Mouse (Mus musculus) right cerebral cortex, postnatal 10 days (tissue): ENCODE measurements around the gene Gm13212.
"Not testable (repeated sequence)": the region's sequence is repeated elsewhere in the genome, so short reads cannot be mapped to it uniquely, and the experiment has no call there.

ENCODE experiments used
- DNase-seq, 2 experiments: peaks; one replicate each; pipeline ENCODE4 v3.0.0; 2021; ENCODE audit warnings: low spot score in 2 of 2

Gene Gm13212

GRCm38 (mm10) chr4:145585078-145585477 lies at the start of gene Gm13212:
Gene Gm13212 (plus strand): TSS chr4:145585166.
- DNase-seq = not testable (repeated sequence)

- not testable (repeated sequence) for DNase-seq
Measured at GRCm38 (mm10) chr4:145543861-145544260, 41.1 kb upstream of the Gm13212 start.

DNA sequence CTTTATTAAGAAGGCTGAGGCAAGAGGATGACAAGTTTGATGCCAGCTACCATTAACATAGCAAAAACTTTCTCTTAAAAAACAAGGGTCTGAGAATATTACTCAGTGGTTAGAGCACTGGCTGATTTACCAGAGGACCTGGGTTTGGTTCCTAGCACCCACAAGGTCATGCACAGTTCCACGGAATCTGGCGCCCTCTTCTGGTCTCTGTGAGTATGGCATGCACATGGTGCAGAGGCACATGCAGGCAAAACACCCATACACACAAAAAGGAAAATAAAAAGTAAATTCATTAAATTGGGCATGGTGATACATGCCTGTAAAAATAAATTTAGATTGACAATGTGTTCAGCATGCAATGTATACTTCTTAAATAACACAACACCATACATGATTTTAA lies 39.9 kb upstream of the Gm13212 start:
- DNase-seq = not testable (repeated sequence)

DNA sequence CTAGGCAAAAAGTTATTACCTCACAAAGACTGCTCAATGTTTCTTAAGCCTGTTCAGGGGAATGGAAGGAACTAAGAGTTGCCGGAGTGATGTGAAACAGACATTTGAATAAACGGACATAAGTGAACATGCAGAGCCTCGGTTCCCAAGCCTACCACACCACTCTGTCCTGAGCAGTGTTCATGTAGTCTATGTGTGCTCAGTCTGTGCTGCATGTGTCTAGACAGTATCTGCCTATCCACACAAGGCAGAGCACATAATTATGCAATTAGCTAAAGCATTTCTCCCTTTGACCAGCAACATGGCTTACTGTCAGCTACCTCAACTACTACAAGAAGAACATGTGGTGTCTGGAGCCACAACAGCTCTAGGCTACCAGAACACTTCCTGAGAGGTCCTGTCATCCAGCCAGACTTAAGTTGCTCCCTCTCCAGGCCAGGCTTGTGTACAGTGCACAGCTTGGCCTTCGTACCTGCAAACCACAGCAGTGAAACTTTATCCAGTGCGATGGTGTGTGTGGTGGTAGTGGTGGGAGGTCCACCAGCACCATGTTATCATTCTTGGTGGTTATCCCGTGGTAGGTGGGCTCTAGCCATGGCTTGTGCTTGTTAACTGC lies 39.1 kb upstream of the Gm13212 start:
- not testable (repeated sequence) for DNase-seq

DNA sequence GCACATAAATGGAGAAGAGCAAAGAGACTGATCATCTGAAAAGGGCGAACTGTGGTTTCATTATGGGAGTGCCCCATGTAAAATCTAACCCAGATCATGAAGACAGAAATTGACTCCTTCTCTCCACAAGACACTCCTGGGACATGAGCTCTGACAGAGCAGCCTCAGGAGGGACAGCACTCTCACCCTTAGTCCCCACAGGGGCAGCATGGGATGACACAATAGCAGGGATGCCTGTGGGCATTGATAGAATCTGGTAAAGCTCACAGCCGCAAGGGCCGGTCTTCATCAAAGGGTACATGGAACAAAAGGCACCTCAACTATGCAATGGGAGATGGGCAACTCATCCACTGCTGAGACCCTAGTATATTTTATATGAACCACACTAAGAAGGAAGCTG lies 38.5 kb upstream of the Gm13212 start:
- not testable (repeated sequence) for DNase-seq

- no peak for DNase-seq
Measured at GRCm38 (mm10) chr4:145556680-145557079, 28.3 kb upstream of the Gm13212 start.

- DNase-seq = no peak
Measured at GRCm38 (mm10) chr4:145559505-145560099, 25.4 kb upstream of the Gm13212 start.

DNA sequence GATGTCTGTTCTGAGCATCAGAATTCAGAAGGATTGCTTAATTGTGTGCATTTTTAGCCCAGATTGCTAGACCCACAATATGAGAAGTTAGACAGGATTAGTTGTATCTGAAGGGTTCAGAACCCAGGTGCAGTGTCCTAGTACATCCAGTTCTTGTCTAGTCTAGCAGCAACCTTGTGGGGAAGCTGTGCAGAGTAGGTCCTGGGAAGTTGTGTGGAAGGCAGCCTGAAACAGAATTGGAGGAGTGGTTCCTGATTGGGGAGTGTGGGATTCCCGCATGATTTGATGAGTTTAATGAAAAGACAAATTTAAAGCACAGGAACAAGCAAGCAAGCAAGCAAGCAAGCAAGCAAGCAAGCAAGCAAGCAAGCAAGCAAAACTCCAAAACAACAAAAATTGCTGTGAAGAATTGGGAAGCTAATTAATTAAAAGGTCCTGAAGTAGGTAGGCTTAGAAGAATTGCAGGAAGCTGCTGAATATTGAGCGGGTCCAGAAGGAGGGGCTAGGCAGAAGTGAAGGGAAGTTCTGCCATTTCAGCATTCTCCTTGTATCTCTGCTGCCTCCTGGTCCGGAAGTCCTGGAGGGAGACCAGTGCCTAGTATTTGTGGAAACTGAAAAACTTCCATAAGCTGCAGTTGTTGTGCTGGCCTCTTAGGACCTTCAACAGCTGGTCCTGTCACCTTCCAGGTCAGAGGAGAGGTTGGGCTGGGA lies 20.7 kb upstream of the Gm13212 start:
- no peak for DNase-seq

GRCm38 (mm10) chr4:145570461-145570860 lies 14.5 kb upstream of the Gm13212 start:
- not testable (repeated sequence) for DNase-seq

DNA sequence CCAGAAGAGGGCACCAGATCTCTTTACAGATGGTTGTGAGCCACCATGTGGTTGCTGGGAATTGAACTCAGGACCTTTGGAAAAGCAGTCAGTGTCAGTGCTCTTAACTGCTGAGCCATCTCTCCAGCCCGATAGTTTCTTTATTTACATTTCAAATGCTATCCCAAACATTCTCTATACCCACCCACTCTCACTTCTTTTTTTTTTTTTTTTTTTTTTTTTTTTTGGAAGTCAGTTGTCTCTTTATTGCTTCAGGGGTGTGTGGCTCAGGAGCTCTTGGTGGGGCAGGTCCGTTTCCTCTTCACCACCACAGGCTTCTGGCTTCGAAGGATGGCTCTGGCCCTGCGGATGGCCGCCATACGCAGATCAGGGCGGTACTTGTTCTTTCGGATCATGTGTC lies 8.3 kb upstream of the Gm13212 start:
- DNase-seq = not testable (repeated sequence)

DNA sequence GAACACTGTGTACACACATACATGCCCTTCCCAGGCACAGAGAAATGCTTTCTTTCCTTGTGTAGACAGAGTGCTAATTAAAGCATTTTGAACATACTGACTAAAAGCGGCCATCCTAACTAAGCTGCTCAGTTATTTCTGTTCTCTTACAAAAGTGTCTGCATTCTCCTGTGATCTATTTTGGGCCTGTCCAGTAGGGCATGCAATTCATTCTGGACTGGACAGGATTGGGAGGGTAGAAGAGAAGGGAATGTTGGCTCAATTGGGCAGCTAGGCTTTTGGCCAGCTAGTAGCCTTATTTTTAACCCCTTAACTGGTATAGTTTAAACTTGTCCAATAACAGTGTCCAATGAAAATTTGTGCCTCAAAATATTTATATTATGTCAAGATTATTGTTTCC lies 4.6 kb upstream of the Gm13212 start:
- not testable (repeated sequence) for DNase-seq

- DNase-seq = not testable (repeated sequence)
Measured at GRCm38 (mm10) chr4:145586046-145586445, 1.1 kb downstream of the Gm13212 start.

DNA sequence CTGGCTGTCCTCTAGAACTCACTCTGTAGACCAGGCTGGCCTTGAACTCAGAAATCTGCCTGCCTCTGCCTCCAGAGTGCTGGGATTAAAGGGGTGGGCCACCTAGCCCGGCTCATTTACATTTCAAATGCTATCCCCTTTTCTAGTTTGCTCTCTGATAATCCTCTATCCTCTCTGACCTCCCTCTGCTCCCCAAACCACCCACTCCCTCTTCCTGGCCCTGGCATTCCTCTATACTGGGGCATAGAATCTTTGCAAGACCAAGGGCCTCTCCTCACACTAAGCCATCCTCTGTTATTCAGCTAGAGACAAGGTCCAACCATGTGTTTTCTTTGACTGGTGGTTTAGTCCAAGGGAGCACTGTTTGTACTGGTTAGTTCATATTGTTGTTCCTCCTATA lies 9.2 kb downstream of the Gm13212 start:
- not testable (repeated sequence) for DNase-seq

DNA sequence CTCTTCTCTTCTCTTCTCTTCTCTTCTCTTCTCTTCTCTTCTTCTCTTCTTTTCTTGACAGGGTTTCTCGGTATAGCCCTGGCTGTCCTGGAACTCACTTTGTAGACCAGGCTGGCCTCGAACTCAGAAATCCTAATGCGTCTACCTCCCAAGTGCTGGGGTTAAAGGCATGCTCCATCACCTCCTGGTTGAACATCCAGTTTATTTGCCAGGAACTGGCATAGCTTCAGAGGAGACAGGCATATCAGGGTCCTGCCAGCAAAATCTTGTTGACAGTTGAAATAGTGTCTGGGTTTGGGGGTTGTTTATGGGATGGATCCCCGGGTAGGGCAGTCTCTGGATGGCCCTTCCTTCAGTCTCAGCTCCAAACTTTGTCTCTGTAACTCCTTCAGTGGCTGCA lies 9.8 kb downstream of the Gm13212 start:
- DNase-seq = not testable (repeated sequence)

DNA sequence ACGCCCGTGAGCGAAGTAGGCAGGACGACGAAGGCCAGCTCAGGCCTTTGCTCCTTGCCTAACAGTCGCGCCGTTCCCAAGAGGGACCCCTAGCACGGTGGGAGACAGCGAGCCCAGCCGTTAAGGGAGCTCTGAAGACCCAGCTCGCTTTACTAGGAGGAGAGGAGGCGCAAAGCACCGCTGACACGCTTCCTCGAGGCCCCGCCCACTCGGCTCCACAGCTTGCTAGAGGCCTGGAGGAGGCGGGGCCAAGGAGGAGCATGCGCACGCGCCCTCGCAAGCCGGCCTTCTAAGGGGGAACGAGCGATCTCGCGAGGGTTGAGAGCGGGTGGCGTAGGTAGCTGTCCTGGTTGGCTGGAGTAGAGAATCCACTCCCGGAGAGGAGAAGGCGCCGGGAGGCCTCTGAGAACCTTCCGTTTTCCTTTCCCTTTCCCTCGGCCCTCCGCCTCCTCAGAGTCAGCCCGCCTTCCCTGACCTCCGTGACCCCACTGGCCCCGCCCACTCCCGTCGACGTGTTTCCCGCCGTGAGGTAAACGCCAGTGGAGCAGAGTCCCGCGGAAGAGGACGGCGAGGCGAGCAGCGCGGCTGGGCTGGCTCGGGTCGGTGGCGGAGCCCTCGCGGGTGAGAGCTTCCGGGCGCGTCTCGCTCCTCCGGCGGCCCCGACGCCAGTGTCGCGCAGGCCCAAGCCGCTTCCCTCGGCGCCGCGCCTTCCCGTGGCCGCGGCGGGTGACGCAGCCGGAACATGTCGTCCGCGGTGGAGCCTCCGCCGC lies 55.6 kb downstream of the Gm13212 start:
- not testable (repeated sequence) for DNase-seq

- DNase-seq = not testable (repeated sequence)
Measured at GRCm38 (mm10) chr4:145670385-145670784, 85.4 kb downstream of the Gm13212 start, which contains the start of gene Zfp980. Gene Zfp980 (plus strand): TSS chr4:145670685.

DNA sequence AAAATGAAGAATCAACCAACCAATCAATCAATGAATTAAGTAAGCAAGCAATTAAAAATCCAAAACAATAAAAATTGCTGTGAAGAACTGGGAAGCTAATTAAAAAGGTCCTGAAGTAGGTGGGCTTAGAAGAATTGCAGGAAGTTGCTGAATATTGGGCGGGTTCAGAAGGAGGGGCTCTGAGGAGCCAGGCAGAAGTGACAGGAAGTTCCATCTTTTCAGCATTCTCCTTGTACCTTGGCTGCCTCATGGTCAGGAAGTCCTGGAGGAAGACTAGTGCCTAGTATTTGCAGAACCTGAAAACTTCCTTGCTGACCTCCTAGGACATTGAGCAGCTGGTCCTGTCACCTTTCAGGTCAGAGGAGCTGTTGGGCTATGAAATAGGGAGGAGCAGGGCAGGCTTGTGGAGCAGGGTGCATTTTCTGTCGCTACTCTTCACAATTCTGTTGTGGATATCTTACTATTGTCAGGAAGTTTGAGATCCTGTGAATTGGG lies 89.4 kb downstream of the Gm13212 start:
- DNase-seq = not testable (repeated sequence)
